Mouse (Mus musculus) liver, adult 2 months (tissue): ENCODE data around the gene Zdhhc14.

Experiments used
- CTCF ChIP-seq: fragments of 200-500 bp; IDR thresholded peaks from 2 replicates; pipeline ENCODE4 v1.5.1; 2011; ENCODE audit warnings: low read depth, low read length, control low read depth
- POLR2A ChIP-seq: fragments of 200-500 bp; IDR thresholded peaks from 2 replicates; pipeline ENCODE4 v1.6.1; 2011; ENCODE audit warnings: low read length, control low read depth; ENCODE audit not compliant: insufficient read depth; ENCODE audit errors: extremely low read depth

DNA sequence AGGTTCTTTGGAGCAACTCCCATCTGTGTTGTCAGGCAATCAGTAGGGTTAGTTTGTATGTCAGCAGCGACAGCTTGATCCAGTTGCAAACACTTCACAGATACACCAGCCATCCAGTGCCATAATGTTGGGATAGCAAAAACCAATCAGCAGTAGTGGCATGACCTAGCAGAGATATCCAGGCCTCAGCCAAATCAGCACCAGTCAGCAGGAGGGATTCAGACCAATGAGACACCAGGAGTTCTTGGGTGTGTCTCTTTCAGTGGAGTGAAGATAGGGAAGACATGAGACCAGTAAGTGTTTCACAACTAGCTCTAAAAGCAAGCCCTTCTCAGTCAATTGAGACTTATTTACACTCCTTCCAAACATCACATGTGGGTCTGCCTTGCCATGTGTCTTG is 7.7 kb upstream of the Zdhhc14 start:
- TF ChIP-seq CTCF (no peak), POLR2A (no peak)
